Mouse (Mus musculus) cerebellum, adult 2 months (tissue): ENCODE data around the gene Asb11.

Source experiments
- CTCF ChIP-seq: fragments of 200-500 bp; IDR thresholded peaks from 2 replicates; pipeline ENCODE4 v1.5.1; 2011; ENCODE audit warnings: low read depth, mild to moderate bottlenecking, control low read depth, low read length, moderate library complexity, borderline replicate concordance; ENCODE audit not compliant: insufficient read depth
- POLR2A ChIP-seq: fragments of 200-500 bp; IDR thresholded peaks from 2 replicates; pipeline ENCODE4 v1.6.1; 2011; ENCODE audit warnings: low read length, control low read depth, borderline replicate concordance; ENCODE audit not compliant: insufficient read depth

GRCm38 (mm10) chrX:164440703-164441102 is 3.9 kb downstream of the Asb11 start:
- TF ChIP-seq CTCF (no peak), POLR2A (no peak)
